Mouse (Mus musculus) heart, embryonic 11.5 days (tissue): ENCODE results near the gene H2-Oa. TPM values are rescaled to one million over a fixed set of nuclear protein-coding genes. Genes with fewer than 3 reads are reported as not detected.
"Not testable (repeated sequence)": the region's sequence is repeated elsewhere in the genome, so short reads cannot be mapped to it uniquely, and the experiment has no call there.

Experiments used
- ATAC-seq: fragments of 200-750 bp; cut with Nextera tagmentation; replicated peaks from 2 replicates; pipeline ENCODE4 v1.8.0; 2017; ENCODE audit warnings: moderate library complexity; ENCODE audit not compliant: insufficient number of reproducible peaks, low FRiP score, low TSS enrichment
- H3K27ac ChIP-seq: fragments of 300-500 bp; sonication (generic); 2 replicates; pipeline ENCODE4 v1.5.1; 2014; ENCODE audit warnings: mild to moderate bottlenecking, low read depth, low read length
- H3K27me3 ChIP-seq: fragments of 300-500 bp; sonication (generic); 2 replicates; pipeline ENCODE4 v1.6.1; 2014; ENCODE audit warnings: mild to moderate bottlenecking, low read length, mixed read lengths; ENCODE audit not compliant: control insufficient read depth, insufficient read depth
- H3K36me3 ChIP-seq: fragments of 300-500 bp; sonication (generic); 2 replicates; pipeline ENCODE4 v1.6.1; 2014; ENCODE audit warnings: mild to moderate bottlenecking, low read length, moderate library complexity, mixed read lengths; ENCODE audit not compliant: control insufficient read depth, insufficient read depth
- H3K4me1 ChIP-seq: fragments of 300-500 bp; sonication (generic); 2 replicates; pipeline ENCODE4 v1.6.1; 2014; ENCODE audit warnings: low read length; ENCODE audit not compliant: control insufficient read depth, insufficient read depth
- H3K4me2 ChIP-seq: fragments of 300-500 bp; sonication (generic); 2 replicates; pipeline ENCODE4 v1.6.1; 2014; ENCODE audit warnings: mild to moderate bottlenecking, moderate library complexity
- H3K4me3 ChIP-seq: fragments of 300-500 bp; sonication (generic); 2 replicates; pipeline ENCODE4 v1.5.1; 2014; ENCODE audit warnings: low read depth, low read length
- H3K9ac ChIP-seq: fragments of 300-500 bp; sonication (generic); 2 replicates; pipeline ENCODE4 v1.6.1; 2014; ENCODE audit warnings: mild to moderate bottlenecking, low read depth, low read length, moderate library complexity
- H3K9me3 ChIP-seq: fragments of 300-500 bp; sonication (generic); replicated peaks from 2 replicates; pipeline ENCODE4 v1.6.1; 2016; ENCODE audit warnings: low read length; ENCODE audit not compliant: control insufficient read depth
- WGBS: fragments of 180-500 bp; shearing (Covaris S2); extraction: QIAGEN DNeasy Blood & Tissue Kit; methylation state at CpG from one replicate; pipeline ENCODE4 v1.1.7; 2014; ENCODE audit not compliant: insufficient replicate concordance; 5-methylcytosine and 5-hydroxymethylcytosine counted together
- polyA plus RNA-seq: library from polyadenylated mRNA; unstranded; fragments of >200 nt; fragmentation: Nextera tagmentation; extraction: Ambion mirVana; gene quantifications from 2 replicates; pipeline ENCODE4 v1.2.1, GENCODE M21; 2014

H2-Oa gene
- polyA plus RNA-seq, 1 experiment from 2014 or later: 0.34 TPM

DNA sequence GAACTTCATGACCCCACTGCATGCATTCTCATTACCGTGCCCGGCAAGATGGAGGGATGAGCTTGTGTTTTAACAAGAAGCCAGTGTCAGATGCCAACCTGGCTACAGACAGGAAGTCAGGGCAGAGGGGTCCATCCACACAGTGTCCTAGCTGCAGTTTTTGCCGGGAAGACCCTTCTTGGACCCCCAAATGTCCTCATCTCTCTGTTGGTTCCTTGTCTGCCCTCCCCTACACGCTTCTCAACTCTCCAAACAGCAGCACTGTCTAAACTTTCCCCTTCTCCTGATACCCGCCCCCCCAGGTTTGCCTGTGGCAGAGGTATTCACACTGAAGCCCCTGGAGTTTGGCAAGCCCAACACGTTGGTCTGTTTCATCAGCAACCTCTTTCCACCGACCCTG lies 45.5 kb downstream of the H2-Oa start:
- H3K4me2 ChIP-seq: no peak overlapping the region
- no peak overlapping the region for H3K9ac ChIP-seq
- H3K27ac ChIP-seq: no peak overlapping the region
- H3K36me3 ChIP-seq: no peaks in the 10 kb centered on the region
- H3K27me3 ChIP-seq: peaks cover 57% of the 10 kb centered on the region
- no peaks in the 10 kb centered on the region for H3K9me3 ChIP-seq
- no peak for ATAC-seq
- no peak overlapping the region for H3K4me3 ChIP-seq
- WGBS: 62% methylated on average over 7 of the region's 7 CpGs
- H3K4me1 ChIP-seq: peaks cover 7% of the 10 kb centered on the region

DNA sequence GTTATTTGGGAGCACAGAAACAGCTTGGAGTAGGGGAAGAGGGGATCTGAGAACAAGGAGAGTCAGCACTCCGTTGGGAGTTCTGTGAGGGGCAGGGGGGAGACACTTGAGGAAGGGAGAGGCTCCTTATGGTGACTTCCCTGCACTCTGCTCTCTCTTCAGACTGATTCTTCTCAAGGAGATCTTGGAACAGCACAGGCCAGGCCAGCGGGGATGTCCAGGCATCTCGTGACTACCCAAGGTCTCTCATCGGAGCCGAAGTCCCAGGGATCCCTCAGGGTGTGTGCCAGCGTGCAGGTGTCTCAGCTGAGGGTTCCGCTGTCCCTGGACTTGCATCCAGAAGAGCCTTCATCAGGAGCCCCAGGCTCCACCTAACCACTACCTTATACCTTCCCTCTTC lies 46.5 kb downstream of the H2-Oa start:
- 0 out of 2 replicates have a peak overlapping the region, but pooled peaks have one; percentile 79 for H3K4me2 ChIP-seq
- H3K4me1 ChIP-seq: peaks cover 7% of the 10 kb centered on the region
- no peaks in the 10 kb centered on the region for H3K36me3 ChIP-seq
- H3K9me3 ChIP-seq: no peaks in the 10 kb centered on the region
- H3K27me3 ChIP-seq: peaks cover 60% of the 10 kb centered on the region
- H3K9ac ChIP-seq: no peak overlapping the region
- ATAC-seq: no peak
- H3K27ac ChIP-seq: no peak overlapping the region
- no peak overlapping the region for H3K4me3 ChIP-seq
- 66% methylated on average over 7 of the region's 7 CpGs for WGBS

DNA sequence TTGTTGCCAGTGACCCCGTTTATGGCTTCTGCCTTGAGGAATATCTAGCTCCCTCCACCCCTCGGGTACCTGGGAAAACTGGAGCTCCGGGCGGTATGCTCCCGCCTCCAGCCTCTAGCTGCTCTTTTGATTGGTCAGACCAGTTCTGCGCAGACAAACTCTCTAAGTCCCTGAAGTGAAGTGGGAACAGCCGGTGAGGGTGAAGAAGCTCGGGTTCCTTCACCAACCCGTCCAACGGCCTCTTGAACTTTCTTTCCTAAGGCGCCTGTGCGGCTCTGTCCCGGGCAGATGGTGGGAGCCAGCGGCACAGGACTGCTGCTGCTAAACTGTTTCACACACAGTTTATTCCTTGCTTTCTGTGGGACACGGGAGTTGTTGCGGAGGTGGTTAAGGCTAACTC lies 47.3 kb downstream of the H2-Oa start:
- H3K4me1 ChIP-seq: peaks cover 7% of the 10 kb centered on the region
- H3K36me3 ChIP-seq: no peaks in the 10 kb centered on the region
- 1% methylated on average over 16 of the region's 16 CpGs for WGBS
- peak overlapping the region; percentile 24; the same call in 1 of the 2 replicates for H3K9ac ChIP-seq
- peak overlapping the region; percentile 37 for H3K4me3 ChIP-seq
- H3K4me2 ChIP-seq: peak overlapping the region; percentile 79
- no peaks in the 10 kb centered on the region for H3K9me3 ChIP-seq
- peaks cover 60% of the 10 kb centered on the region for H3K27me3 ChIP-seq
- no peak for ATAC-seq
- no peak overlapping the region for H3K27ac ChIP-seq

DNA sequence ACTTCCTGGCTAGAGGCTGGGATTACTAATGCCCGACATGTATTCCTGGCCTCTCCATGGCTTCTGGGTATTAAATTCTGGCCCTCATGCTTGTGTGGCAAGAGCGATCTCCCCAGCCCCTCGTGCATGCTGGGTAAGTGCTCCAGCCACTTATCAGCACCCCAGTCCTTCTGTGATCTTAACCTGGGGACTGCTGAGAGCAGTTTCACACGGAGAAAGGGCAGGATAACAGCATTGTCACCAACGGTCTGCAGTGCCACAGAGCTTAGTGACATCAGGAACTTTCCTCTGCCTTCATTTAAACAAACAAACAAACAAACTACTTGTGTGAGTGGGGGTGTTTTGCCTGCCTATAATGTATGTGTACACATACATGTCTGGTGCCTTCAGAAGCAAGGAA lies 48.1 kb downstream of the H2-Oa start:
- Histone ChIP-seq H3K36me3 (no peaks in the 10 kb centered on the region), H3K9ac (no peak overlapping the region), H3K4me3 (peak overlapping the region; percentile 37; the same call in 1 of the 2 replicates), H3K27ac (no peak overlapping the region), H3K4me2 (peak overlapping the region; percentile 79), H3K27me3 (peaks cover 61% of the 10 kb centered on the region), H3K4me1 (peaks cover 7% of the 10 kb centered on the region), H3K9me3 (no peaks in the 10 kb centered on the region)
- no peak for ATAC-seq
- 2% methylated on average over 5 of the region's 5 CpGs for WGBS

DNA sequence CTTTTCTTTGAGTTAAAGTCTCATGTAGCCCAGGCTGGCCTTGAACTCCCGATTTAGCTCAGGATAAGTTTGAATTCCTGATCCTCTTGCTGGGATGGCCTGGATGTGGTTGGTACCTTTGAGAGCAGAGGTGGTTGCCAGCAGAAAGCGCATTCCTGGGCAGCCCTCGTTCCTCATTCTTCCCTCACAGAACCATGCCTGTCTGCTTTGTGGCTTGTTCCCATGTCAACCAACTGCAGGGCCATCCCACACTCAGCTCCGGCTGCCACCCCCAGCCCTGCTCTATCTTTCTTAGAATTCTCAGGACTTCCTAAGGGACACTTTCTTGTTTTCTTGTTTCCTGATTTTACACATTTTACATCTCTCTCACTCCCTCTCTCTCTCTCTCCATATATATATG lies 49.3 kb downstream of the H2-Oa start:
- ATAC-seq: no peak
- Histone ChIP-seq H3K9me3 (no peaks in the 10 kb centered on the region), H3K27me3 (peaks cover 58% of the 10 kb centered on the region), H3K9ac (no peak overlapping the region), H3K36me3 (no peaks in the 10 kb centered on the region), H3K4me3 (no peak overlapping the region), H3K4me2 (no peak overlapping the region), H3K4me1 (peaks cover 3% of the 10 kb centered on the region), H3K27ac (no peak overlapping the region)
- WGBS: 53% methylated on average over 4 of the region's 4 CpGs

GRCm38 (mm10) chr17:34142456-34143010 lies 50.4 kb downstream of the H2-Oa start:
- Histone ChIP-seq H3K27me3 (peaks cover 48% of the 10 kb centered on the region), H3K4me3 (no peak overlapping the region)
- WGBS: 71% methylated on average over 7 of the region's 7 CpGs

GRCm38 (mm10) chr17:34143033-34143432 lies 50.9 kb downstream of the H2-Oa start, which contains the start of gene H2-DMb2:
H2-DMb2 (plus strand) TSS chr17:34143307.
- no peak within 1 kb of the TSS for H3K27ac ChIP-seq
- H3K36me3 ChIP-seq: no peaks in the 10 kb centered on the region
- ATAC-seq: no peak
- peaks cover 3% of the 10 kb centered on the region for H3K4me1 ChIP-seq
- H3K27me3 ChIP-seq: peaks cover 42% of the 10 kb centered on the region
- no peak within 1 kb of the TSS for H3K4me2 ChIP-seq
- no peak within 1 kb of the TSS for H3K4me3 ChIP-seq
- no peak within 1 kb of the TSS for H3K9ac ChIP-seq
- H3K9me3 ChIP-seq: no peaks in the 10 kb centered on the region
- 43% methylated on average over 7 of the region's 7 CpGs for WGBS

More at GRCm38 (mm10) chr17:34142456-34143010, 50.4 kb downstream of the H2-Oa start:
- peaks cover 3% of the 10 kb centered on the region for H3K4me1 ChIP-seq
- H3K9ac ChIP-seq: no peak overlapping the region
- no peaks in the 10 kb centered on the region for H3K9me3 ChIP-seq
- H3K36me3 ChIP-seq: no peaks in the 10 kb centered on the region
- no peak for ATAC-seq
- H3K4me2 ChIP-seq: no peak overlapping the region
- no peak overlapping the region for H3K27ac ChIP-seq

GRCm38 (mm10) chr17:34143461-34143860 lies 51.3 kb downstream of the H2-Oa start:
- ATAC-seq: no peak
- H3K27me3 ChIP-seq: peaks cover 38% of the 10 kb centered on the region
- no peak overlapping the region for H3K4me2 ChIP-seq
- no peak overlapping the region for H3K4me3 ChIP-seq
- H3K9ac ChIP-seq: no peak overlapping the region
- WGBS: 46% methylated on average over 5 of the region's 5 CpGs
- no peak overlapping the region for H3K27ac ChIP-seq
- H3K4me1 ChIP-seq: peaks cover 3% of the 10 kb centered on the region
- no peaks in the 10 kb centered on the region for H3K9me3 ChIP-seq
- H3K36me3 ChIP-seq: no peaks in the 10 kb centered on the region

DNA sequence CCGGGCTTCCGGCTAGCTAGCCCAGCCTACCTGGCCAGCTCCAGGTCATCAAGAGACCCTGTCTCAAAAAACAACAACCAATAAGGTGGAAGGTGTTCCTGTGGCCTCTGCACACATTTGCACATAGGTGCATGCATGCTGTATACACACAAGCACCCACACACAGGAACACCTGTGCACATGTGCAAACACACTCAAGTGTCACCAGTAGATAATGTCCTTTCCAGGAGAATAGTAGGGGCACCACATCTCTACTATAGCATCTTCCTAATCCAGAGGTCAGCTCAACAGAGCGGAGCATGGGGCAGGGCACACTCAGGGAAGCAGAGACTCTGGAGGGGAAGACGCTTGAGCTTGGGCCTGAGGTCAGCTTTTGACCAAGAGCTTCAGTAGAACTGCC lies 52.1 kb downstream of the H2-Oa start:
- WGBS: 77% methylated on average over 4 of the region's 4 CpGs
- peaks cover 31% of the 10 kb centered on the region for H3K27me3 ChIP-seq
- H3K4me2 ChIP-seq, H3K36me3 ChIP-seq, H3K4me3 ChIP-seq, H3K4me1 ChIP-seq, ATAC-seq, H3K9me3 ChIP-seq, H3K27ac ChIP-seq, H3K9ac ChIP-seq: not testable (repeated sequence)
